Mouse (Mus musculus): ENCODE results near the gene Psd4.

Psd4 gene

GRCm38 (mm10) chr2:24367030-24367894, at the start of gene Psd4:
Gene Psd4 (plus strand): TSS chr2:24367580.
- DNase-seq = peak; percentile 68

DNA sequence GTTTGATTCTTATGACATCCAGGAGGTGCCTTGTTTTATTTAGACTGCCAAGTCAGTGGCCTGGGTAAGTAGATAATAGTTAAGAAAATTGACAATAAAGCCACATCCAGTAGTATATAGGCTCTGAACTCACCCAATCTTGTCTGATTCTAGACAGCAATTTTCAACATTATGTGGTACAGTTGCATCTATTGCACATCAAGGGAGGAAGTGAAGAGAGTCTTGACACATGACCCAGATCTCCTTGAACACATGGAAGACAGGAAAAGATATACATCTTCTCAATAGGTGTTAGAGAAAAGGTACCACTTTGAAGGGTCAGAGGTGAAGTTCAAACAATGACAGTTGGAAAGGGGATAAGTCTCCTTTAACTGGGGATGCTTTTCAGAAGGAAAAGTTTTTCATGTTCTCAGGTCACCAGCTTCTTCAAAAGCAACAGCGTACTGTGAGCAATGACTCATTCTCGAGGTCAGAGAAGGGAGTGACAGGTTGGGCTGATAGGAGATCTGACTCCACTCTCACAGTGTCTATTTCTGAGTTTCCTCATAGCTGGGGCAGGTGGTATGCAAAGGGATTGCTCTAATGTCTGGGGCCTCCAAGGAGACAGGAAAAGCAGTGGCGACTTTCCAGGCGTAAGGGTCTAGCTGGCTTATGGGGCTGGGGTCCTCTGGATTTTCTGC, 49.3 kb upstream of the Psd4 start:
- no peak for DNase-seq

DNA sequence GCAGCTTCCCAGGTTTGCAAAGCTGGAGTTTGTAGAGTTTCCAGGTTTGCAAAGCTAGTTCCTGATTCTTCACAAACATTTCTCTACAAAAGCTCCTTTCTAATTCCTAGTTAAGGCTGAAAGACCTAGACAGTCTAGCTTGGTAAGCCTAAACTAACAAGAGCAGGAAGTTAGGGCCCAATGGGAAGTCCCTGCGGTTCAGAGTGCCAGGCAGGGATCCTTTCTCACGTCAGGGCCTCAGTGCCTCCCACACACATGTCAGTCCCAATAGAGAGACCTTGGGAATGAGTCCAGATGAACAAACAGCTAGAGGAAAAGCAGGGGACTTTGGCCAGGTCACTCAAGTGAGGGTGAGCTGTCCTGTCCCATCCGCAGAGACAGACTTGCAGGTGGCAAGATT, 32.0 kb upstream of the Psd4 start:
- no peak for DNase-seq

DNA sequence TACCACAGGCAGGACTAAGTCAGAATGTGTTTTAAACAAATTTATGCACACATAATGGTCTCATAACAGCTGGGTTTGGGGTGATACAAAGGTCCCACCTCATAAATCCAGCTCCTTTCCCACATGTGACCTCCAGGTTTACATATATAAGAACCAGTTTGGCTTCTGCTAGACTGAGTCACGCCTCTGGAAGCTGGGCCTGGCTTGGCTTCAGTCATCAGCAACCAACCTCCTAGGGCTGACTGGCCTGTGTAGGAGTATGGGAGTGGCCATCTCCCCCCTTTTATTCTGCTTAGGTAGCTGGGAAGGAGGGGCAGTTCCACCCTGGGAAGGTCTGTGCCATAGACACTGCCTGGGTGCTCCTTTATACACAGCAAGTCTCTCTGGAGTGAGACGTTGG, 30.8 kb upstream of the Psd4 start, which contains the start of gene Il1rn:
Il1rn (plus strand) TSS at position 309 of the 400 bp plus-strand sequence.
- no peak for DNase-seq

GRCm38 (mm10) chr2:24341395-24341885, 25.9 kb upstream of the Psd4 start:
- DNase-seq = no peak

GRCm38 (mm10) chr2:24344619-24345018, 22.8 kb upstream of the Psd4 start:
- DNase-seq = no peak

DNA sequence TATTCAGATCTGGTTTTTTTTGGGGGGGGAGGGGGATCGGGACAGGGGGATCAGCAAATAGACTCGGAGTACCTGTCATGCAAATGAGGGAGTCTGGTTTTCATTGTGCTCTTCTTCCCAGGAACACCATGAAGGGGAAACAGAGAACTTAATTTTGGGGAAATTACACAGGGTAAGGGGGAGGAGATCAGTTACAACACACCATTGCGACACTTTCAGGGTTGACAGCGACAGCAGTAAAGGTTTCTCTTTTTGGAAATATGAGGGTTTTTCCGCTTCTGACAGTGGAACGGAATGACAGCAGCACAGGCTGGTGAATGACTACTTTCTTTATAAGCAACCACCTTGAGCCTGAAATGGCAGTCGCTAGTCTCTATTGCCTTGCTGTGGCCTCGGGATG, 22.3 kb upstream of the Psd4 start:
- no peak for DNase-seq

- no peak for DNase-seq
Measured at GRCm38 (mm10) chr2:24347926-24348325, 19.5 kb upstream of the Psd4 start.

DNA sequence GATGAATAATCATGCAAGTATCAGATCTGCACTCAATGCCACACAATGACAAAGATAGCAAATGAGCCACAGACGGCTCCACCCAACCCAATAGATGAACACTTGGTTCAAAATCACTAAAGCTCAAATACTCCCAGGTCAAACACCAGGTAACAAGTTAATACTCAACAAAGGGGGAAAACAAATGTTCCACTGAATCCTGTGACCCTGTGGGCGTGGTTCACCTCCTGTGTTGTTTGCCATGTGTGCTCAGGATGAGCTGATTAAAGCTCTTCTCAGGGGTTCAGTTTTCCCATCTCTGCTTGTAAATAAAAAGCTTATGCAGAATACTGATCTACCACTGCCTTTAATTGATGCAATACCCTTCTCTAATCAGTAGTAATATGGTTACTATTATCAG, 16.2 kb upstream of the Psd4 start:
- no peak for DNase-seq

- DNase-seq = no peak
Measured at GRCm38 (mm10) chr2:24353042-24353441, 14.3 kb upstream of the Psd4 start.

DNA sequence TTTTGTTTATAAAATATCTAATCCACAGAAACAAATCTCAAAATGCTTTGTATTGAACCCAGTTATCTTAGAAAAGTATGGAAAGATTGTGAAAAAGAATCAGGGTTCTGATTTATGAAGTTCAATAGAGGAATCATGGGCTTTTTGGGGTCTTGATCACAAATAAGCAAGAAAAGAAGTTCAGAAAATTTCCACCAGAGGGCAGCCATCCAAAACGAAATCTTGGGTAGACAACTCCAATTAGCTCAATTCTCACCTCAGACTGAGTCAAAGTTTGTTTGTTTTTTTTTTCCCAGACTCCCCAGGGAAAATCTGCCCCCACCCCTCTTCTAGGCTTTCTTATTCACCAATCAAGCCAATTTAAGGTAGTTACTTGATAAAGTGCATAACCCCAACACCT, 9.7 kb upstream of the Psd4 start:
- DNase-seq = peak; percentile 56

- DNase-seq = no peak
Measured at GRCm38 (mm10) chr2:24359347-24359746, 8.0 kb upstream of the Psd4 start.

GRCm38 (mm10) chr2:24363818-24364217, 3.6 kb upstream of the Psd4 start:
- no peak for DNase-seq

DNA sequence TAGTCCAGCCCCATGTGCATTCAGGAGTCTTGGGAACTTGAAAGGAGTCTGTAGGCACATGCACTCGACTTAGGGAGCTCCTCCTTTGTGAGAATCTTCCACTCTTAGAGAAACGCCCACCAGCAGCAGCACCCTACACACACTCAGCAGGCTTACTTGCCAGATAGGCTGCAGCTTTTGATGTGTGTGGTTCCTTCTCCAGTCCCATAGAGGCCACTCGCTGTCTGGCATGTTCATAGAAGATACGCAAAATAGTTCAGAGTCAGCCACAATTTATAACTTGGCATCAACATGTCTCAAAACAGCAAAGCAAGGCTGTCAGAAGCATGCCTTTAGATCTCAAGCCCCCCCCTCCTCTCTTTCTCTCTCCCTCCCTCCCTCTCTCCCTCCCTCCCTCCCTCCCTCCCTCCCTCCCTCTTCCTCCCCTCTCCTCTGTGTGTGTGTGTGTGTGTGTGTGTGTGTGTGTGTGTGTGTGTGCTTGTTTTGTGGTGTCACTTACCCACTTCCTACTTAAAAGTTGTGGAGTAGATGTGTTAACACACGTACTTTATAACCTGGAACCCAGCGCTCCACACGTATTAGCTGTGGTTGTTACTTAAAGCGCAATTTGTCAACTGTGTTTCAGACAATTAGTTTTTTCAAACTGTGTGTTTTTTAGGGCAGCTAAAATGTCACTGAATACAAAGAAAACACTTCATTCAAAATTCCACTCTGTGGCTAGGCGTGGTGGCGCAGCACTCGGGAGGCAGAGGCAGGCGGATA, 985 bp upstream of the Psd4 start:
- peak; percentile 18 for DNase-seq

GRCm38 (mm10) chr2:24367895-24368261, 498 bp downstream of the Psd4 start:
- no peak for DNase-seq

GRCm38 (mm10) chr2:24378747-24379450, 11.5 kb downstream of the Psd4 start:
- no peak for DNase-seq

GRCm38 (mm10) chr2:24382456-24383230, 15.3 kb downstream of the Psd4 start:
- peak; percentile 53 for DNase-seq

DNA sequence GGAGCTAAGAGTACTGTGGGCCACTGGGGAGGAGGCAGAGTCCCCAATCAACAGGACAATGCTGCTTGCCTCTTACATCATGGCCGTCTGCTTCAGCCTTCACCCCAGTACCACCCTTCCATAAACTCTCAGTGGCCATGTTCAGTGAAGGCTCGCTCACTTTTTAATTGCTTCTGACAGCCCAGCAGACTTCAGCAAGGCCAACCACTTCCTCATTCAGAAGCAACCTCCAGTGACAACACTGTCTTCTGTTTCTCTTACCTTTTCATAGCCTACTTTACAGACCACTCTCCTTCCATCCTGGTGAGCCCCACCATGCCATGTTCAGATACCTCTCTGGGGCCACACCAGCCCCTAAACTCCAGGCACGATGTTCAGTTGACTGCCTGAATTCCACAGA, 16.3 kb downstream of the Psd4 start:
- DNase-seq = peak; percentile 25

GRCm38 (mm10) chr2:24384393-24384792, 17.0 kb downstream of the Psd4 start:
- no peak for DNase-seq

DNA sequence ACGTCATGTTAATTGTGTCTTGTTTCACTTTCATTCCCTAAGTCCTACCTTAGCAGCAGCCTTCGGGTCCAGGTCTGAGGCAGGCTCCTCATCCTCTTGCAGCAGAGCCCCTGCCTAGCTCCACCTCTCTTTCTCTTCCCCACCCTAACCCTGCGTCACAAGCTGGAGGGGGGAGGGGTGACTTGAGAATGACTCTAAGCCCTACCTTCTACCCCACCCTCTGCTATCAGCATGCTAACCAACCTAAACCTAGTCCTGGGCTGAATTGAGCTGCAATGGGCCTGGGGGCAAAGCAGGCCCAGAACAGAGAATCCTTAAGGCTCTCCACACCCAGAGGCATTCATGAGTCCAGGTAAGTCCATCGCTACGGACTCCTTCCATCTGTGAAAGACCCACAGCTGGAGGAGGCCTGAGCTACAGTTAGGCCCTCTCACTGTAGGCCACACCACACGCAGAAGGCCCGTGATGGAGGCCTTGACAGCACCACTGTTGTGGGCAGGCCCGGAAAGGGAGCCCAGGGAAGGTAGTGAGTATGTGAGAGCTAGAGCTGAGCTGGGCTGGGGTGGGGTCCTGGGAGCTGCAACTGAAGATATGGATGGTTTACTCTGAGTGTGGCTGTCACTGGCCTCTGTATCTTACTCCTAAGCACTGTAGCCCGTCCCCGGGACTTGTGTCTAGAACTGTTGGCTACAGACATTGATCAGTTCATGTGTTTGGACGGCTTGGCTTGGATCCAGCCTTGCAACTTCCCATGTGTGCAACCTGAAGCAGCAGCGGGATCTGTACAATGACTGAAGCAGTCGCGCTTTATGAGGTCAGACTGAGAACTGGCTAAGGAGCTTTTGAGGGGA, 18.0 kb downstream of the Psd4 start:
- DNase-seq = peak; percentile 91

All from thymus, postnatal 4 days (tissue).